Mouse (Mus musculus): Measurements from ENCODE around the gene Ppa2.

Ppa2 gene

DNA sequence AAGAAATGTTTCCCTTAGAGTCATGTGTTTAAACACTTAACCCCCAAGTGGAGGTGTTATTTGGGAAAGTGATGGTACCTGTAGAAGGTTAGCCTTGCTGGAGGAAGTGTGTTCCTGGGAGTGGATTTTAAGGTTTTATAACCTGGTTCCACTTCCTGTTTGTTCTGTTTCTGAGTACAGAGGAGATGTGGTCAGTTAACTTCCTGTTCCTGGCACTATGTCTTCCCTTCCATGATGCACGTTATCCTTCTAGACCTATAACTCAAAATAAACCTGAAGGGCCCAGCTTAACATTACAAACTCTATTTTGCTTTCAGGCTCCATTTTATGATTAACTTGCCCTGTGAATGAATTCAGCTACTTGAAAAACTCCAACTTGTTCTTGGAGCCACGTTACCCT is 84.6 kb downstream of the Ppa2 start:
- no peak for DNase-seq (ENCODE audit: low spot score)

GRCm38 (mm10) chr3:133403849-133404248 is 93.9 kb downstream of the Ppa2 start:
- DNase-seq (ENCODE audit: low spot score): no peak

DNA sequence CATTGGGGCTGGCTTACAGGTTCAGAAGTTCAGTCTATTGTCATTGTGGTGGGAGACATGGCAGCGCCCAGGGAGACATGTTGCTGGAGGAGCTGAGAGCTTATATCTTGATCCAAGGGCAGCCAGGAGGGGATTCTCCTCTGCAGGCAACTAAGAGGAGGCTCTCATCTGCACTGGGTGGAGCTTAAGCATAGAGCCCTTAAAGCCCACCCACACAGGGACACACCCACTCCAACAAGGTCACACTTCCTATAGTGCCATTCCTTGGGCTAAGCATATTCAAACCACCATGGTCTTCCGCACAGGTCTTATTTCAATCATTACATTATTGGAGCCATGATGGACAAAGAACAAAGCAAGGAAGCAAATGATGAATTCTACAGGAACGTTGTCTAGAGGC is 95.7 kb downstream of the Ppa2 start:
- no peak for DNase-seq (ENCODE audit: low spot score)

DNA sequence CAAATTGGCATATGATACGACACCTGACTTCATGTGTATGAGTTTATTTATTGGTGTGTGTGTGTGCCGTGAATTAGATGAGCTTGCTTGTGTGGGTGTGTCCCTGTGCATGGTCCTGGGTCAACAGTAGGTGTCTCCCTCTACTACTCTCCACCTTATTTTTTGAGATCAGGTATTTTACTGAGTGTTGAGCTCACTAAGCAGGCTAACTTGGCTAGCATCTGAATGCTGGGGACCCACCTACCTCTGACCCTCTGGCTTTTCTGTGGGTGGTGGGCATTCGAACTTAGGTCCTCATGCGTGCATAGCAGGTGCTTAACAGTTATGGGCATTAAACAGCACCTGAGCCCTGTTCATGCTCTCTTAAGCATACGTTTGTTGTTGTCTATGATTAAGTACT is 96.3 kb downstream of the Ppa2 start:
- DNase-seq (ENCODE audit: low spot score): no peak

GRCm38 (mm10) chr3:133411123-133411675 is 101.3 kb downstream of the Ppa2 start:
- no peak for DNase-seq (ENCODE audit: low spot score)

DNA sequence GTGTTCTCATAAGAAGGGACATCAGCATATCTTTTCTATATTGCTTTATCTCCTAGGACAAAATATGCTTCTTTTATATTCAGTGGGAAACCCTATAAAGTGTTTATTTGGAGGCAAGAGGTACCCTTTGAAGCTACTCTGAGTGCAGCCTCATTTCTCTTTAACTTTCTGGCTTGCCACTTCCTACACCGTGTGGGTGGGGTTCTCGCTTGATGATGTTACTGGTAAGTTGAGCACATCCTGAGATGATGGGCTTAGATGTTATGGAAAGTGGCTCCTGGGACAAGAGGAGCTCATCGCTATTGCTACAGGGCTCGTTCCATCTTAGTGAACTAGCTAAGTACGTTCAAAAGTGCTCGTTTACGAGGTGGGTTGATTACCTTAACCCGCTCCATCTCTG is 101.9 kb downstream of the Ppa2 start:
- DNase-seq (ENCODE audit: low spot score): no peak

DNA sequence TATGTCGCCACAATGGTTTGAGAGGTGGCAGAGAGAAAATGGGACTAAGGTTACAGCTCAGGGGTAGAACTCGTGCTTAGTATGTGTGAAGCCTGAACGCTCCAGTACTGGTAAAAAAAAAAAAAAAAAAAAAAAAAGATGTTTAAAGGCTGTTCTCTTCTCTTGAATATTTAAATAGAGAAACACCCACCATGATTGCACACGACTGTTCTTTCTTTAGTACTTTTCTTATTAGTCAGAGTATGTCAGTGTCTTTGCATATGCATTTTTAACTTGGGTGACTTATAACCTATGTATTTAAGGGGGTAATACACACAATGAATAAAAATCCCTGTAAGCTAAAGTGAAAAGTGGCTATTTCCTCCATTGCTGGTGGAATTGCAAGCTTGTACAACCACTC is 104.8 kb downstream of the Ppa2 start:
- DNase-seq (ENCODE audit: low spot score): no peak

- DNase-seq (ENCODE audit: low spot score): no peak
Observed at GRCm38 (mm10) chr3:133423073-133423472, 113.2 kb downstream of the Ppa2 start.

All from testis, postnatal 14 days (tissue).